ENCODE assay signal across 8 mouse cellular contexts in the genomic region with DNA sequence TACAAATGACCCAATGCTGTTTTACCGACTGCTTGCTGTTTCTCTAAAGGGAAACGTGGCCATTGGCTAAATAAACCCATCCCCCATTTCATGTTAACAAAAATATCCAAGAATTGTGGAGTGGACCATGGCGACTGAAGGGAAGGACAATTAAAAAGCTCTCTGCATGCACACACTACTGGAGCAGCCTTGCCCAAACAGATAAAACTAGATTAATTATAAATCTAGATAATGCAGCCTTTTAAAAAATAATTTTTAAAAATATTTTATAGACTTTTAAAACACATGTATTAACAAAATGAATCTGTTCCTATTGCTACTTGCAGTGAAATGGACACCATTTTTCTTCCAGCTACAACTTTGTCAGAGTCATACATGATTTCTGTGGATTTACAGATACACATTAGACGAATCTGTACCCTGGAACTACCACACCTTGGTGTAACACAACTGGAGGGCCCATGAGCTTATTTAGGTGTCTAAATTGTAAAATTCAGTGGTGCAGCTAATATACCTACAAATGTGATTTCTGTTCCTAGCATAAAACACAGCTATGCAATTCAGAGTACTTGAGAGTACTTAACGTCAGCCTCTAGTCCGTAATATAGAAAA. TPM values are rescaled to one million over a fixed set of nuclear protein-coding genes. Genes with fewer than 3 reads are reported as not detected.
DNase-seq lines count a peak whose midpoint lies in the region; ATAC-seq and TF ChIP-seq lines count a peak whose summit lies in the region.

No protein-coding gene starts in this region.

- ATAC-seq in heart, embryonic 13.5 days (ENCODE audit: extremely low read depth, insufficient number of reproducible peaks, low FRiP score, low TSS enrichment) = no peak
- ATAC-seq in hindbrain, embryonic 11.5 days (ENCODE audit: low FRiP score) = no peak; the same call in 1 of the 2 replicates
- ATAC-seq in midbrain, embryonic 12.5 days (ENCODE audit: low FRiP score, low read depth) = peak; percentile 59; the same call in 1 of the 2 replicates

- no peak overlapping the region; the same call in 1 of the 2 replicates for H3K9ac ChIP-seq in heart, embryonic 13.5 days
- no peak overlapping the region for H3K9ac ChIP-seq in hindbrain, embryonic 11.5 days (ENCODE audit: low read depth, low read length)
- no peak overlapping the region for H3K9ac ChIP-seq in midbrain, embryonic 12.5 days (replicated peaks)

- 37% methylated on average over 6 of the region's 6 CpGs for WGBS in heart, embryonic 13.5 days
- 38% methylated on average over 6 of the region's 6 CpGs for WGBS in hindbrain, embryonic 11.5 days
- WGBS in midbrain, embryonic 12.5 days = 26% methylated on average over 6 of the region's 6 CpGs

- H3K4me1 ChIP-seq in heart, embryonic 13.5 days = peaks cover 52% of the 10 kb centered on the region
- peaks cover 10% of the 10 kb centered on the region for H3K4me1 ChIP-seq in bone marrow macrophage, adult 2 months (ENCODE audit: control insufficient read depth, insufficient read depth, low read length)
- H3K4me1 ChIP-seq in hindbrain, embryonic 11.5 days (replicated peaks; ENCODE audit: control insufficient read depth, insufficient read depth, low read length) = no peaks in the 10 kb centered on the region
- H3K4me1 ChIP-seq in midbrain, embryonic 12.5 days = peaks cover 20% of the 10 kb centered on the region

- H3K4me3 ChIP-seq in heart, embryonic 13.5 days = peak overlapping the region; percentile 78
- no peak overlapping the region for H3K4me3 ChIP-seq in bone marrow macrophage, adult 2 months (ENCODE audit: insufficient read depth, low read length)
- peak overlapping the region; percentile 70; the same call in 1 of the 2 replicates for H3K4me3 ChIP-seq in hindbrain, embryonic 11.5 days (ENCODE audit: low read depth, low read length)
- peak overlapping the region; percentile 66 for H3K4me3 ChIP-seq in midbrain, embryonic 12.5 days

- no peaks in the 10 kb centered on the region for H3K9me3 ChIP-seq in heart, embryonic 13.5 days
- H3K9me3 ChIP-seq in hindbrain, embryonic 11.5 days (ENCODE audit: control insufficient read depth, low read length) = no peaks in the 10 kb centered on the region
- H3K9me3 ChIP-seq in midbrain, embryonic 12.5 days = no peaks in the 10 kb centered on the region

- DNase-seq in heart, adult 8-10 months (ENCODE audit: low spot score) = no peak
- peak; percentile 12 for DNase-seq in hindbrain, embryonic 11.5 days (ENCODE audit: low spot score)
- DNase-seq in right cerebral cortex, postnatal 36 days (ENCODE audit: low spot score in 2 of 2) = no peak
- DNase-seq in right cerebral cortex, postnatal 4 days = no peak
- no peak for DNase-seq in cerebellum, adult 11-12 months

- no peaks in the 10 kb centered on the region for H3K27me3 ChIP-seq in heart, embryonic 13.5 days (replicated peaks)
- H3K27me3 ChIP-seq in hindbrain, embryonic 11.5 days (ENCODE audit: control insufficient read depth, insufficient read depth, low read length) = no peaks in the 10 kb centered on the region
- no peaks in the 10 kb centered on the region for H3K27me3 ChIP-seq in midbrain, embryonic 12.5 days

- TF ChIP-seq POLR2A in bone marrow macrophage, adult 2 months (IDR thresholded peaks at IDR 0.05; ENCODE audit: borderline replicate concordance, low read depth, low read length) = no peak

- H3K36me3 ChIP-seq in heart, embryonic 13.5 days = peaks cover 2% of the 10 kb centered on the region
- no peaks in the 10 kb centered on the region for H3K36me3 ChIP-seq in hindbrain, embryonic 11.5 days (ENCODE audit: control insufficient read depth, insufficient read depth, low read length)
- H3K36me3 ChIP-seq in midbrain, embryonic 12.5 days = no peaks in the 10 kb centered on the region

- peak overlapping the region; percentile 83 for H3K4me2 ChIP-seq in heart, embryonic 13.5 days
- H3K4me2 ChIP-seq in hindbrain, embryonic 11.5 days (replicated peaks; ENCODE audit: low read depth, low read length) = peak overlapping the region; percentile 60; the same call in 1 of the 2 replicates
- H3K4me2 ChIP-seq in midbrain, embryonic 12.5 days (replicated peaks) = peak overlapping the region; percentile 63

- H3K27ac ChIP-seq in heart, embryonic 13.5 days (replicated peaks) = peak overlapping the region; percentile 99
- 0 out of 2 replicates have a peak overlapping the region, but pooled peaks have one; percentile 18 for H3K27ac ChIP-seq in bone marrow macrophage, adult 2 months (ENCODE audit: insufficient read depth, low read depth, low read length)
- peak overlapping the region; percentile 98; the same call in 1 of the 2 replicates for H3K27ac ChIP-seq in hindbrain, embryonic 11.5 days (ENCODE audit: low read depth, low read length)
- peak overlapping the region; percentile 98 for H3K27ac ChIP-seq in midbrain, embryonic 12.5 days (replicated peaks)

- no peak for TF ChIP-seq CTCF in bone marrow macrophage, adult 2 months (IDR thresholded peaks at IDR 0.05; ENCODE audit: low read depth, low read length)

RNA-seq across cellular contexts. Expression of a gene that starts 0.5 kb away (rescaled TPM):
- polyA plus RNA-seq in heart, embryonic 13.5 days (2015; fragmentation: Nextera tagmentation; extraction: Ambion mirVana) = 35.9 and 36.0 TPM in 2 replicates
- total RNA-seq in heart, adult 8-10 months (2022) = 10 to 100 TPM; 52.5 to 65.2 (median 56.1) TPM
- 19.3 and 19.4 TPM in 2 replicates for polyA plus RNA-seq in bone marrow macrophage, adult 2 months (2012; ENCODE audit: insufficient read depth, insufficient read length, missing spikeins)
- polyA plus RNA-seq in hindbrain, embryonic 11.5 days (2014; fragmentation: Nextera tagmentation; extraction: Ambion mirVana) = 49.8 and 50.6 TPM in 2 replicates
- polyA plus RNA-seq in midbrain, embryonic 12.5 days (2016; fragmentation: Nextera tagmentation; extraction: Ambion mirVana) = 71.0 and 83.7 TPM in 2 replicates

Comparison
In these comparisons a context has a peak if more than half of its experiments do, and no peak if none do; other contexts are left out.
1. H3K27ac ChIP-seq: peak in every context shown above with its lines; median percentile 99 in heart, embryonic 13.5 days; 98 in hindbrain, embryonic 11.5 days; 98 in midbrain, embryonic 12.5 days; 18 in bone marrow macrophage, adult 2 months.